In the genomic region with DNA sequence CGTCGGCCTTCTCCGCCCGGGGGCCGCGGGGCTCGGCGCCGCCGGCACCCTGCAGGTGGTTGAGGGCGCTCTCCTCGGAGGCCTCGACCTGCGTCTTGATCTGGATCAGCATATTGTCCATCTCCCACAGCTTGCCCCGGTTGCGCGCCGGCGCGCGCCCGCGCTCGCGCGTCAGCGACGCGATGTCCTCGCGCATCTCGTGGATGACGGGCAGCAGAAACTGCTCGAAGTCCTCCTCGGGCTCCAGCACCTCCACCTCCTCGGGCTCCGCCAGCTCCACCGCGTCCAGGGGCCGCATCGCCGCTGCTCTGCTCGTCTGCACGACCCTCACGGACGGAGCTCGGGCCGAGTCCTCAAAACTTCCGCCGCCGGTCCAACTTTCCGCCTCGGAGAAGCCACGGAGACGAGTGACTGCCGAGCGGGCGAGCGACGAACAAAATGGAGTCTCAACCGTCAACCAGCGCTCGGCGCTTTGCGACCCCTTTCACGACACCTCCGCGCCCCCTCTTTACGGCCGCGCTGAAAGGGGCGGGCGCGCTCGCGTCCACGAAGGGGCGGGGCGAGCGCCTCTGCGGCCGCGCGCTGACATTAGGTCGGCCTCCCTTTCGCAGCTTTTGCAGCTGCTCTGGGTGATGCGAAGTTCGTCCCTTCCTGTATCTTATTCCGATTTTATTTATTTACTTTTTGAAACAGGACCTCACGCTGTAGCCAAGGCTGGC, we compare ENCODE assay signal across 7 mouse cellular contexts. TPM values are rescaled to one million over a fixed set of nuclear protein-coding genes. Genes with fewer than 3 reads are reported as not detected.
A peak's percentile ranks its signal among the peaks of the same experiment; 100 is the strongest.
DNase-seq lines count a peak whose midpoint lies in the region; ATAC-seq lines count a peak whose summit lies in the region.
"Not testable (repeated sequence)": the region's sequence is repeated elsewhere in the genome, so short reads cannot be mapped to it uniquely, and the experiment has no call there.

Gene Mrfap1, minus strand, starts transcription at position 477 of the 719 bp plus-strand sequence.

- not testable (repeated sequence) for H3K27me3 ChIP-seq in embryonic facial prominence, embryonic 11.5 days (ENCODE audit: control insufficient read depth, insufficient read depth, low read length); limb, embryonic 10.5 days (ENCODE audit: low read depth, poor library complexity, severe bottlenecking); midbrain, embryonic 13.5 days

- DNase-seq in adrenal gland, postnatal 14 days: peak; percentile 96
- peak; percentile 96 for DNase-seq in embryonic facial prominence, embryonic 11.5 days (ENCODE audit: low spot score)
- DNase-seq in kidney, adult 11 months: peak; percentile 91
- DNase-seq in limb, embryonic 10.5 days (ENCODE audit: low spot score): peak; percentile 97
- DNase-seq in spleen, adult 12 weeks (ENCODE audit: low spot score): peak; percentile 94

- H3K9ac ChIP-seq in embryonic facial prominence, embryonic 11.5 days (replicated peaks; ENCODE audit: low read length): peak within 1 kb of the TSS; percentile 82
- peak within 1 kb of the TSS; percentile 87 for H3K9ac ChIP-seq in midbrain, embryonic 13.5 days (replicated peaks)

- peak within 1 kb of the TSS; percentile 60 for H3K4me2 ChIP-seq in embryonic facial prominence, embryonic 11.5 days (ENCODE audit: low read depth, low read length)
- peak within 1 kb of the TSS; percentile 60 for H3K4me2 ChIP-seq in midbrain, embryonic 13.5 days (replicated peaks)

- peak within 1 kb of the TSS; percentile 78 for H3K4me3 ChIP-seq in embryonic facial prominence, embryonic 11.5 days (ENCODE audit: low read depth, low read length)
- H3K4me3 ChIP-seq in limb, embryonic 10.5 days: peak within 1 kb of the TSS; percentile 83
- H3K4me3 ChIP-seq in midbrain, embryonic 13.5 days (replicated peaks): peak within 1 kb of the TSS; percentile 73

- not testable (repeated sequence) for H3K4me1 ChIP-seq in embryonic facial prominence, embryonic 11.5 days (ENCODE audit: control insufficient read depth, insufficient read depth, low read length); limb, embryonic 10.5 days
- H3K4me1 ChIP-seq in midbrain, embryonic 13.5 days (replicated peaks): peaks cover 15% of the 10 kb centered on the region

- H3K36me3 ChIP-seq in embryonic facial prominence, embryonic 11.5 days (replicated peaks; ENCODE audit: control insufficient read depth, insufficient read depth, low read depth, low read length): not testable (repeated sequence)
- peaks cover 23% of the 10 kb centered on the region for H3K36me3 ChIP-seq in limb, embryonic 10.5 days
- H3K36me3 ChIP-seq in midbrain, embryonic 13.5 days: peaks cover 17% of the 10 kb centered on the region

- H3K9me3 ChIP-seq in embryonic facial prominence, embryonic 11.5 days (replicated peaks; ENCODE audit: control insufficient read depth, low read length); limb, embryonic 10.5 days (replicated peaks); midbrain, embryonic 13.5 days: not testable (repeated sequence)

- peak; percentile 50 for ATAC-seq in embryonic facial prominence, embryonic 11.5 days (replicated peaks; ENCODE audit: insufficient number of reproducible peaks, low FRiP score, low TSS enrichment, low read depth)
- peak; percentile 82 for ATAC-seq in granulocyte monocyte progenitor cell, adult 5-6 weeks (replicated peaks; ENCODE audit: poor library complexity, severe bottlenecking)
- peak; percentile 84 for ATAC-seq in midbrain, embryonic 13.5 days

- H3K27ac ChIP-seq in embryonic facial prominence, embryonic 11.5 days (replicated peaks; ENCODE audit: low read depth, low read length): peak within 1 kb of the TSS; percentile 88
- peak within 1 kb of the TSS; percentile 92 for H3K27ac ChIP-seq in limb, embryonic 10.5 days
- H3K27ac ChIP-seq in midbrain, embryonic 13.5 days: peak within 1 kb of the TSS; percentile 96

- 0% methylated on average over 86 of the region's 90 CpGs for WGBS in embryonic facial prominence, embryonic 11.5 days
- WGBS in limb, embryonic 10.5 days: under 1% methylated on average over 90 of the region's 90 CpGs
- under 1% methylated on average over 90 of the region's 90 CpGs for WGBS in midbrain, embryonic 13.5 days

RNA-seq across cellular contexts. Expression of gene Mrfap1, which starts in this region (rescaled TPM):
- total RNA-seq in adrenal gland, postnatal 14 days (2021): 550 and 571 TPM in 2 replicates
- polyA plus RNA-seq in embryonic facial prominence, embryonic 11.5 days (2014; fragmentation: Nextera tagmentation; extraction: Ambion mirVana): 768 and 796 TPM in 2 replicates
- total RNA-seq in granulocyte monocyte progenitor cell, adult 5-6 weeks (2014; fragmentation: Nextera tagmentation): 182 and 191 TPM in 2 replicates
- 337 and 373 TPM in 2 replicates for total RNA-seq in granulocyte monocyte progenitor cell, adult 5-6 weeks (2017)
- 517 and 533 TPM in 2 replicates for polyA plus RNA-seq in limb, embryonic 10.5 days (2016; fragmentation: Nextera tagmentation; extraction: Ambion mirVana)
- 296 and 302 TPM in 2 replicates for polyA plus RNA-seq in midbrain, embryonic 13.5 days (2015; fragmentation: Nextera tagmentation; extraction: Ambion mirVana)

Comparison
In these comparisons a context has a peak if more than half of its experiments do, and no peak if none do; other contexts are left out.
1. Peak in every context shown above with its lines: DNase-seq, ATAC-seq, H3K4me3 ChIP-seq and H3K27ac ChIP-seq.